Mouse (Mus musculus): ENCODE data around the gene Hnrnpc. TPM values are rescaled to one million over a fixed set of nuclear protein-coding genes. Genes with fewer than 3 reads are reported as not detected.

Hnrnpc gene
- polyA plus RNA-seq, 2 experiments: 478 to 526 TPM

DNA sequence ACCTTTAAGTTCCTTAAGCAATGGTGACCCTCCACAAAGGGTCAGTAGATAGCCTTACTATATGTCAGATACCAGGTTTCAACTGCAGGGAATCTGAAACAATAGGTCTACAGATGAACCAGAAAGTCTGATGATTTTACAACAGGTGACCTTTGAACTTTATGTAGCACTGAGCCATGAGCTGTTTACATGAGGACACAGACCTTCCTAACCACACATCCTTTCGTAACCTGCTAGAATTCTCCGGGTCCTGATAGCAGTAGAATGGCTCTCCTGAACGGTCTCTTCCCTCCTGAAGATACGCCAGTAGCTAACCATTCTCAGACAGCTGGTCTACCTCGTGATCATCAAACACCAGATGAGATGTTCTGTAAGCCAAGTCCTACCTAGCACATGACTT lies 64.5 kb downstream of the Hnrnpc start:
- DNase-seq (ENCODE audit: low spot score) (no peak), ATAC-seq (ENCODE audit: low FRiP score, low read depth) (no peak)
- H3K4me3 ChIP-seq (replicated peaks; ENCODE audit: low read length): no peak overlapping the region
- H3K9me3 ChIP-seq (ENCODE audit: control insufficient read depth, low read length): no peaks in the 10 kb centered on the region
- H3K4me1 ChIP-seq (ENCODE audit: control insufficient read depth, insufficient read depth, low read length): no peaks in the 10 kb centered on the region
- no peaks in the 10 kb centered on the region for H3K27me3 ChIP-seq (ENCODE audit: control insufficient read depth, insufficient read depth, low read length)
- H3K27ac ChIP-seq (replicated peaks; ENCODE audit: low read depth, low read length): no peak overlapping the region
- no peaks in the 10 kb centered on the region for H3K36me3 ChIP-seq (ENCODE audit: control insufficient read depth, insufficient read depth, low read length)
- WGBS: 80% methylated on average over 5 of the region's 5 CpGs
- no peak overlapping the region for H3K4me2 ChIP-seq (replicated peaks; ENCODE audit: low read depth, low read length, severe bottlenecking)
- no peak overlapping the region for H3K9ac ChIP-seq (ENCODE audit: low read depth, low read length, severe bottlenecking)
- no peak for TF ChIP-seq POLR2A (IDR thresholded peaks at IDR 0.05; ENCODE audit: borderline replicate concordance, extremely low read depth, insufficient read depth, insufficient read length)

- TF ChIP-seq POLR2A (IDR thresholded peaks at IDR 0.05; ENCODE audit: borderline replicate concordance, extremely low read depth, insufficient read depth, insufficient read length): no peak
- no peaks in the 10 kb centered on the region for H3K36me3 ChIP-seq (ENCODE audit: control insufficient read depth, insufficient read depth, low read length)
- ATAC-seq (ENCODE audit: low FRiP score, low read depth): no peak
Measured at GRCm38 (mm10) chr14:52035926-52036325, 67.9 kb downstream of the Hnrnpc start.

GRCm38 (mm10) chr14:52026342-52026741 lies 77.5 kb downstream of the Hnrnpc start:
- WGBS: 92% methylated on average over 4 of the region's 4 CpGs
- Histone ChIP-seq H3K36me3 (ENCODE audit: control insufficient read depth, insufficient read depth, low read length) (no peaks in the 10 kb centered on the region), H3K4me1 (ENCODE audit: control insufficient read depth, insufficient read depth, low read length) (peaks cover 16% of the 10 kb centered on the region), H3K4me2 (replicated peaks; ENCODE audit: low read depth, low read length, severe bottlenecking) (no peak overlapping the region), H3K9ac (ENCODE audit: low read depth, low read length, severe bottlenecking) (no peak overlapping the region), H3K27me3 (ENCODE audit: control insufficient read depth, insufficient read depth, low read length) (no peaks in the 10 kb centered on the region), H3K4me3 (replicated peaks; ENCODE audit: low read length) (no peak overlapping the region), H3K9me3 (ENCODE audit: control insufficient read depth, low read length) (no peaks in the 10 kb centered on the region), H3K27ac (replicated peaks; ENCODE audit: low read depth, low read length) (no peak overlapping the region)
- DNase-seq (ENCODE audit: low spot score) (no peak), ATAC-seq (ENCODE audit: low FRiP score, low read depth) (no peak)
- no peak for TF ChIP-seq POLR2A (IDR thresholded peaks at IDR 0.05; ENCODE audit: borderline replicate concordance, extremely low read depth, insufficient read depth, insufficient read length)

More at GRCm38 (mm10) chr14:52035926-52036325, 67.9 kb downstream of the Hnrnpc start:
- no peaks in the 10 kb centered on the region for H3K27me3 ChIP-seq (ENCODE audit: control insufficient read depth, insufficient read depth, low read length)
- H3K4me3 ChIP-seq (replicated peaks; ENCODE audit: low read length): no peak overlapping the region
- 96% methylated on average over 6 of the region's 6 CpGs for WGBS
- no peak overlapping the region for H3K4me2 ChIP-seq (replicated peaks; ENCODE audit: low read depth, low read length, severe bottlenecking)
- DNase-seq (ENCODE audit: low spot score): no peak
- H3K27ac ChIP-seq (replicated peaks; ENCODE audit: low read depth, low read length): no peak overlapping the region
- no peak overlapping the region for H3K9ac ChIP-seq (ENCODE audit: low read depth, low read length, severe bottlenecking)
- H3K9me3 ChIP-seq (ENCODE audit: control insufficient read depth, low read length): no peaks in the 10 kb centered on the region
- H3K4me1 ChIP-seq (ENCODE audit: control insufficient read depth, insufficient read depth, low read length): no peaks in the 10 kb centered on the region

DNA sequence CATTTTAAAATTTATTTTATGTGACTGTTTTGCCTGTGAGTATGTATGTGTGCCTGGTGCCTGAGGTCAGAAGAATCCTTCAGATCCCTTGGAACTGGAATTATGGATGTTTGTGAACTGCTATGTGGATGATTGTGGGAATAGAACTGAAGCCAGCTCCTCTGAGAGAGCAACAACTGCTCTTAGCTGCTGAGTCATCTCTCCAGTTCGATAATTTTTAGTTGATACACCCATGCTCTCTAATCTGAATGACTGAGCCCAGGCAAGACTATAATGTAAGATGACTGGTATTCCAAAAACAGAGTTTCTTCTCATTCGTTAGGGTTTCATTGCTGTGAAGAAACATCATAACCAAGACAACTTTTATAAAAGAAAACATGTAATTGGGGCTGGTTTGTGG lies 79.7 kb downstream of the Hnrnpc start:
- no peak overlapping the region for H3K4me3 ChIP-seq (replicated peaks; ENCODE audit: low read length)
- TF ChIP-seq POLR2A (IDR thresholded peaks at IDR 0.05; ENCODE audit: borderline replicate concordance, extremely low read depth, insufficient read depth, insufficient read length): no peak
- H3K9ac ChIP-seq (ENCODE audit: low read depth, low read length, severe bottlenecking): no peak overlapping the region
- WGBS: 93% methylated on average over 2 of the region's 2 CpGs
- no peak overlapping the region for H3K4me2 ChIP-seq (replicated peaks; ENCODE audit: low read depth, low read length, severe bottlenecking)
- no peaks in the 10 kb centered on the region for H3K36me3 ChIP-seq (ENCODE audit: control insufficient read depth, insufficient read depth, low read length)
- H3K27me3 ChIP-seq (ENCODE audit: control insufficient read depth, insufficient read depth, low read length): no peaks in the 10 kb centered on the region
- no peak overlapping the region for H3K27ac ChIP-seq (replicated peaks; ENCODE audit: low read depth, low read length)
- DNase-seq (ENCODE audit: low spot score): no peak
- ATAC-seq (ENCODE audit: low FRiP score, low read depth): no peak
- H3K4me1 ChIP-seq (ENCODE audit: control insufficient read depth, insufficient read depth, low read length): peaks cover 20% of the 10 kb centered on the region
- H3K9me3 ChIP-seq (ENCODE audit: control insufficient read depth, low read length): no peaks in the 10 kb centered on the region

Other genes with a start within 250 kb of the Hnrnpc start
- 45.9 and 47.9 TPM in 2 replicates for gene Mettl17, start 219.2 kb downstream of the Hnrnpc start, polyA plus RNA-seq (2012; rRNA removed)
- gene Mettl17, start 219.2 kb downstream of the Hnrnpc start, polyA plus RNA-seq (2014; fragmentation: Nextera tagmentation; extraction: Ambion mirVana): 42.7 and 46.5 TPM in 2 replicates
- gene Slc39a2, start 211.1 kb downstream of the Hnrnpc start, polyA plus RNA-seq (2012; rRNA removed): 3.6 TPM in 2 replicates
- 1.5 TPM in 2 replicates for gene Slc39a2, start 211.1 kb downstream of the Hnrnpc start, polyA plus RNA-seq (2014; fragmentation: Nextera tagmentation; extraction: Ambion mirVana)
- gene Ndrg2, start 189.9 kb downstream of the Hnrnpc start, polyA plus RNA-seq (2012; rRNA removed): 73.9 and 83.1 TPM in 2 replicates
- 52.0 and 54.5 TPM in 2 replicates for gene Ndrg2, start 189.9 kb downstream of the Hnrnpc start, polyA plus RNA-seq (2014; fragmentation: Nextera tagmentation; extraction: Ambion mirVana)
- gene Tppp2, start 185.6 kb downstream of the Hnrnpc start, polyA plus RNA-seq (2012; rRNA removed): not detected in 2 replicates
- gene Tppp2, start 185.6 kb downstream of the Hnrnpc start, polyA plus RNA-seq (2014; fragmentation: Nextera tagmentation; extraction: Ambion mirVana): not detected in 2 replicates
- gene Rnase13, start 181.3 kb downstream of the Hnrnpc start, polyA plus RNA-seq (2012; rRNA removed): not detected in 2 replicates
- not detected in 2 replicates for gene Rnase13, start 181.3 kb downstream of the Hnrnpc start, polyA plus RNA-seq (2014; fragmentation: Nextera tagmentation; extraction: Ambion mirVana)
- 220 and 277 TPM in 2 replicates for gene Arhgef40, start 119.3 kb downstream of the Hnrnpc start, polyA plus RNA-seq (2012; rRNA removed)
- gene Arhgef40, start 119.3 kb downstream of the Hnrnpc start, polyA plus RNA-seq (2014; fragmentation: Nextera tagmentation; extraction: Ambion mirVana): 143 and 160 TPM in 2 replicates
- 0.99 and 1.3 TPM in 2 replicates for gene Tmem253, start 88.4 kb downstream of the Hnrnpc start, polyA plus RNA-seq (2012; rRNA removed)
- gene Tmem253, start 88.4 kb downstream of the Hnrnpc start, polyA plus RNA-seq (2014; fragmentation: Nextera tagmentation; extraction: Ambion mirVana): 0.28 and 0.81 TPM in 2 replicates
- 89.4 and 126 TPM in 2 replicates for gene Zfp219, start 83.3 kb downstream of the Hnrnpc start, polyA plus RNA-seq (2012; rRNA removed)
- gene Zfp219, start 83.3 kb downstream of the Hnrnpc start, polyA plus RNA-seq (2014; fragmentation: Nextera tagmentation; extraction: Ambion mirVana): 30.3 and 37.5 TPM in 2 replicates
- gene Olfr221, start 61.6 kb downstream of the Hnrnpc start, polyA plus RNA-seq (2012; rRNA removed): not detected in 2 replicates
- not detected in 2 replicates for gene Olfr221, start 61.6 kb downstream of the Hnrnpc start, polyA plus RNA-seq (2014; fragmentation: Nextera tagmentation; extraction: Ambion mirVana)
- gene Rpgrip1, start 6.7 kb upstream of the Hnrnpc start, polyA plus RNA-seq (2012; rRNA removed): 1.1 and 2.1 TPM in 2 replicates
- gene Rpgrip1, start 6.7 kb upstream of the Hnrnpc start, polyA plus RNA-seq (2014; fragmentation: Nextera tagmentation; extraction: Ambion mirVana): 63.4 and 70.1 TPM in 2 replicates
- 34.5 and 41.5 TPM in 2 replicates for gene Supt16, start 93.4 kb upstream of the Hnrnpc start, polyA plus RNA-seq (2012; rRNA removed)
- gene Supt16, start 93.4 kb upstream of the Hnrnpc start, polyA plus RNA-seq (2014; fragmentation: Nextera tagmentation; extraction: Ambion mirVana): 56.0 and 58.7 TPM in 2 replicates
- gene Chd8, start 153.8 kb upstream of the Hnrnpc start, polyA plus RNA-seq (2012; rRNA removed): 52.4 and 57.6 TPM in 2 replicates
- 50.0 and 52.6 TPM in 2 replicates for gene Chd8, start 153.8 kb upstream of the Hnrnpc start, polyA plus RNA-seq (2014; fragmentation: Nextera tagmentation; extraction: Ambion mirVana)
- 36.5 and 50.0 TPM in 2 replicates for gene Tox4, start 175.1 kb upstream of the Hnrnpc start, polyA plus RNA-seq (2012; rRNA removed)
- 39.7 and 40.0 TPM in 2 replicates for gene Tox4, start 175.1 kb upstream of the Hnrnpc start, polyA plus RNA-seq (2014; fragmentation: Nextera tagmentation; extraction: Ambion mirVana)
- 29.5 and 35.3 TPM in 2 replicates for gene Rab2b, start 175.5 kb upstream of the Hnrnpc start, polyA plus RNA-seq (2012; rRNA removed)
- 21.4 and 24.7 TPM in 2 replicates for gene Rab2b, start 175.5 kb upstream of the Hnrnpc start, polyA plus RNA-seq (2014; fragmentation: Nextera tagmentation; extraction: Ambion mirVana)
- 41.9 and 43.1 TPM in 2 replicates for gene Mettl3, start 201.1 kb upstream of the Hnrnpc start, polyA plus RNA-seq (2012; rRNA removed)
- gene Mettl3, start 201.1 kb upstream of the Hnrnpc start, polyA plus RNA-seq (2014; fragmentation: Nextera tagmentation; extraction: Ambion mirVana): 36.7 and 40.8 TPM in 2 replicates
- 26.4 and 31.9 TPM in 2 replicates for gene Sall2, start 224.7 kb upstream of the Hnrnpc start, polyA plus RNA-seq (2012; rRNA removed)
- 18.9 and 21.5 TPM in 2 replicates for gene Sall2, start 224.7 kb upstream of the Hnrnpc start, polyA plus RNA-seq (2014; fragmentation: Nextera tagmentation; extraction: Ambion mirVana)

All from limb, embryonic 14.5 days (tissue).